Mouse (Mus musculus): ENCODE results near the gene Sdf4. TPM values are rescaled to one million over a fixed set of nuclear protein-coding genes. Genes with fewer than 3 reads are reported as not detected.

The Sdf4 gene
- polyA plus RNA-seq, 1 experiment from 2014 or later, result 127 TPM

- H3K27ac ChIP-seq (ENCODE audit: low read depth, low read length), result peak overlapping the region; percentile 95
- DNase-seq (ENCODE audit: low spot score) (peak; percentile 1), ATAC-seq (no peak; the same call in none of the 2 replicates)
- peak overlapping the region; percentile 99 for H3K4me2 ChIP-seq (ENCODE audit: low read length)
- no peaks in the 10 kb centered on the region for H3K27me3 ChIP-seq (replicated peaks; ENCODE audit: control insufficient read depth, insufficient read depth, low read length)
- peaks cover 25% of the 10 kb centered on the region for H3K4me1 ChIP-seq (ENCODE audit: control insufficient read depth, insufficient read depth, low read length)
- H3K9me3 ChIP-seq (replicated peaks; ENCODE audit: control insufficient read depth, low read length), result no peaks in the 10 kb centered on the region
- 30% methylated on average over 37 of the region's 37 CpGs for WGBS
- peak overlapping the region; percentile 74 for H3K9ac ChIP-seq (ENCODE audit: low read length)
- peaks cover 12% of the 10 kb centered on the region for H3K36me3 ChIP-seq (ENCODE audit: control insufficient read depth, insufficient read depth, low read length)
- H3K4me3 ChIP-seq (ENCODE audit: low read depth, low read length), result peak overlapping the region; percentile 86
Observed at GRCm38 (mm10) chr4:155991908-155992230, 803 bp upstream of the Sdf4 start.

DNA sequence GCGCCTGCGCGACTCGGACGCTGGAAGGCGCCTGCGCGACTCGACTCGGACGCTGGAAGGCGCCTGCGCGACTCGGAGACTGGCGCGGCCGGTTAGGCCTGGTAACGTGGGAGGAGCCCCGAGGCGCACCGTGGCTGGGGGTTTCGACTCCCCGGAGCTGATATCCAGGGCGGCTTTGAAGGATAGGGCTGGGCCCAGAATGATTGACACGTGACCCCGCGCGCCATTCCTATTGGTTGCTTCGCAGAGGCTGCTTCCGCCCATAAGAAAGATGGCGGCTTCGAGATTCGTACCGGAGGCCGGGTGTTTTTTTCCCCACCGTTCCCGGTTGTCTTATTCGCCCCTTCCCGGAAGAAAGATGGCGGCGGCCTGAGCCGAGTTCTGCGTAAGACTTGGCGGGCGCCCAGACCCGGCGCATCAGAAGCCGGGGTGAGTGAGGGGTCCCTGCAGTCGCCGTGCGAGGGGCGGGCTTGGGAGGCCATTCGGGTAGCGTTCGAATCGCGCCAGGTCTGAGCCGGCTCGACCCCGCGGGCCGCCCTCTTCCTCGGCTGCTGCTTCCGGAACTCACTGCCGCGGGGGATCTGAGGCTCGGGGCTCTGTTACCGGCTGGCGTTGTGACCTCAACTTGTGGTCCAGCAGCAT lies 355 bp downstream of the Sdf4 start:
- Histone ChIP-seq H3K36me3 (ENCODE audit: control insufficient read depth, insufficient read depth, low read length) (peaks cover 23% of the 10 kb centered on the region), H3K9me3 (replicated peaks; ENCODE audit: control insufficient read depth, low read length) (no peaks in the 10 kb centered on the region), H3K27ac (ENCODE audit: low read depth, low read length) (peak overlapping the region; percentile 91), H3K4me2 (ENCODE audit: low read length) (peak overlapping the region; percentile 81), H3K4me1 (ENCODE audit: control insufficient read depth, insufficient read depth, low read length) (peaks cover 25% of the 10 kb centered on the region), H3K9ac (ENCODE audit: low read length) (peak overlapping the region; percentile 86), H3K4me3 (ENCODE audit: low read depth, low read length) (peak overlapping the region; percentile 86), H3K27me3 (replicated peaks; ENCODE audit: control insufficient read depth, insufficient read depth, low read length) (no peaks in the 10 kb centered on the region)
- peak; percentile 98 for DNase-seq (ENCODE audit: low spot score)
- ATAC-seq, result peak; percentile 85
- WGBS, result under 1% methylated on average over 70 of the region's 70 CpGs

DNA sequence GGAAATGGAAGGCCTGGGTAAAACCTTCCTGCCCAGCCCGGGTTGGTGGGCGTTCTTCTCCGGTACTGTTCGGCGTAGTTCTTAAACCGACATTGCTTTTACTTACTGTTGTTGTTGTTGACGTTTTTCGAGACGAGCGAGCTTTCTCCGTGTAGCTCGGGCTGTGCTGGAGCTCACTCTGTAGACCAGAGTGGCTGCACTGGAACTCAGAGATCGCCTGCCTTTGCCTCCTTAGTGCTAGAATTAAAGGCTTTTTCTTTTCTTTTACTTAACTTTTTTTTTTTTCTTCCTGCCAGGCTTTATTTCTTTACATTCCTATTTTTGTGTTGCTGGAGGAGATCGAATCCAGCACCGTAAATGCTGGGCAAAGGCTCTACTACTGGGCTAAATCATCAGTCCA lies 934 bp downstream of the Sdf4 start:
- 6% methylated on average over 15 of the region's 15 CpGs for WGBS

DNA sequence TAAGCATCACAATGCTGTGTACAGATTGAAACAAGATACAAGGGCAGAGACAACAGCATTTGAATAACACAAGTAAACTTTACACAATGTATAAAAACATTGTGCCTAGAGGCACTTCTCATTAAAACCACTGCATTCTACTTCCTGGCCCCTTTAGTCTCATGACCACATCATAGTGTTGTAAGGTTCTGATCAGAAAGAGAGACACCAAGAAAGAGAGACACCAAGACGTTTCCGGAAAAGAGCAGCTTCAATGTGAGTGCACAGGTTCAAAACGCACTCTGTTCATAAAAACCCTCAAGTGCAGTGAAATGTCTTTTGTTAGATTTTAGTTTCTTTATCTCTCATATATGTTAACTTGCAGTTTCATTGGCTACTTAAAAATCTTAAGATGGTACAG lies 11.4 kb downstream of the Sdf4 start:
- H3K27me3 ChIP-seq (replicated peaks; ENCODE audit: control insufficient read depth, insufficient read depth, low read length), result no peaks in the 10 kb centered on the region
- H3K4me2 ChIP-seq (ENCODE audit: low read length), result no peak overlapping the region
- H3K4me1 ChIP-seq (ENCODE audit: control insufficient read depth, insufficient read depth, low read length), result no peaks in the 10 kb centered on the region
- H3K36me3 ChIP-seq (ENCODE audit: control insufficient read depth, insufficient read depth, low read length), result peaks cover 90% of the 10 kb centered on the region
- H3K9me3 ChIP-seq (replicated peaks; ENCODE audit: control insufficient read depth, low read length), result no peaks in the 10 kb centered on the region
- no peak overlapping the region for H3K9ac ChIP-seq (ENCODE audit: low read length)
- whole genome bisulfite sequencing, result 92% methylated on average over 3 of the region's 3 CpGs
- ATAC-seq (no peak), DNase-seq (ENCODE audit: low spot score) (no peak)
- H3K4me3 ChIP-seq (ENCODE audit: low read depth, low read length), result no peak overlapping the region
- H3K27ac ChIP-seq (ENCODE audit: low read depth, low read length), result no peak overlapping the region

More for the DNA sequence above, 934 bp downstream of the Sdf4 start:
- Histone ChIP-seq H3K9me3 (replicated peaks; ENCODE audit: control insufficient read depth, low read length) (no peaks in the 10 kb centered on the region), H3K27me3 (replicated peaks; ENCODE audit: control insufficient read depth, insufficient read depth, low read length) (no peaks in the 10 kb centered on the region), H3K36me3 (ENCODE audit: control insufficient read depth, insufficient read depth, low read length) (peaks cover 29% of the 10 kb centered on the region), H3K9ac (ENCODE audit: low read length) (peak overlapping the region; percentile 86), H3K4me1 (ENCODE audit: control insufficient read depth, insufficient read depth, low read length) (peaks cover 25% of the 10 kb centered on the region), H3K27ac (ENCODE audit: low read depth, low read length) (peak overlapping the region; percentile 91), H3K4me3 (ENCODE audit: low read depth, low read length) (peak overlapping the region; percentile 86), H3K4me2 (ENCODE audit: low read length) (peak overlapping the region; percentile 81)
- DNase-seq (ENCODE audit: low spot score) (no peak), ATAC-seq (no peak)

DNA sequence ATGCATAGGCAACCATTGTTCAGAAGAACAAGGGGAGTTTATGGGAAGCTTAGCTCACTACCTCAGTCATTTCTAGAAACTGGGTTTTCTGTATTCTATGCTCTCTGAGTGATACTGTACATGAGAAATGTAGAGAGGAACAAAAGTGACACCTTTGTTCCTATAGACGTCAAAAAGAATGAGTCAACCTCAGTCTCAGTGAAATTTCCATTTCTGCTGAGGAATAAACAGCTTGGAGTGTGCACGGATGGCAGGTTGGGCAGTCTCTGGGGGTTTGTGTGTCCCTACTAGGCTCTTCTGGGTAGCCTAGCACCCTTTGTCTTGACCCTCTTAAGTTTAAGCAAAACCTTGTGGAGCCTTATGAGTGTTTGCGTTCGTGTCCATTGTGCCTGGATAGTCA lies 15.7 kb downstream of the Sdf4 start:
- no peak overlapping the region for H3K4me3 ChIP-seq (ENCODE audit: low read depth, low read length)
- H3K9me3 ChIP-seq (replicated peaks; ENCODE audit: control insufficient read depth, low read length), result no peaks in the 10 kb centered on the region
- no peak for ATAC-seq
- H3K36me3 ChIP-seq (ENCODE audit: control insufficient read depth, insufficient read depth, low read length), result peaks cover 94% of the 10 kb centered on the region
- WGBS, result 95% methylated on average over 4 of the region's 4 CpGs
- no peak for DNase-seq (ENCODE audit: low spot score)
- no peak overlapping the region for H3K9ac ChIP-seq (ENCODE audit: low read length)
- H3K27me3 ChIP-seq (replicated peaks; ENCODE audit: control insufficient read depth, insufficient read depth, low read length), result no peaks in the 10 kb centered on the region
- H3K27ac ChIP-seq (ENCODE audit: low read depth, low read length), result no peak overlapping the region
- H3K4me2 ChIP-seq (ENCODE audit: low read length), result no peak overlapping the region
- no peaks in the 10 kb centered on the region for H3K4me1 ChIP-seq (ENCODE audit: control insufficient read depth, insufficient read depth, low read length)

- Histone ChIP-seq H3K27me3 (replicated peaks; ENCODE audit: control insufficient read depth, insufficient read depth, low read length) (no peaks in the 10 kb centered on the region), H3K4me3 (ENCODE audit: low read depth, low read length) (no peak within 1 kb of the TSS), H3K36me3 (ENCODE audit: control insufficient read depth, insufficient read depth, low read length) (peaks cover 71% of the 10 kb centered on the region), H3K9me3 (replicated peaks; ENCODE audit: control insufficient read depth, low read length) (no peaks in the 10 kb centered on the region), H3K4me1 (ENCODE audit: control insufficient read depth, insufficient read depth, low read length) (no peaks in the 10 kb centered on the region), H3K27ac (ENCODE audit: low read depth, low read length) (no peak within 1 kb of the TSS), H3K9ac (ENCODE audit: low read length) (no peak within 1 kb of the TSS), H3K4me2 (ENCODE audit: low read length) (no peak within 1 kb of the TSS)
- DNase-seq (ENCODE audit: low spot score) (no peak), ATAC-seq (no peak)
- 90% methylated on average over 8 of the region's 8 CpGs for WGBS
Observed at GRCm38 (mm10) chr4:156013637-156014036, 21.0 kb downstream of the Sdf4 start, which contains the start of gene Tnfrsf4. Tnfrsf4 (plus strand) TSS chr4:156013843.

DNA sequence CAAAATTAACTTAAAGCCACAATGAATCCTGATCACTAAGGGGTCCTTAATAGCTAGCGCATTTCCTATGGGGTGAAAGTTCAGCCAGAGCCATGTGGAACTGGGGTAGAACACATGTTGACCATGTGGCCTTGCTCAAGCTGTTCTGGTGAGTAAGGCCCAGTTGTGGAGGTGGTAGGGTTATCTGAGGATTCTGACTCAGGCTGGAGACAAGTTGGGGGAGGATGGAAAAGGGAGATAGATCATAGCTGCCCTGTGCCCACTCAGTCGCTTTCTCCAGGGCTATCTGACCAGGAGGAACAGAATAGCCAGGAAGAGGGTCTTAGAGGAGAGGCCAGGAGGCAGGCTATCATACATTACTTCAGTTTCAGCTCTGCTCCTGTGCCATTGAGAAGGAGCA lies 21.8 kb downstream of the Sdf4 start:
- no peak overlapping the region for H3K4me2 ChIP-seq (ENCODE audit: low read length)
- no peaks in the 10 kb centered on the region for H3K27me3 ChIP-seq (replicated peaks; ENCODE audit: control insufficient read depth, insufficient read depth, low read length)
- no peak for ATAC-seq
- H3K4me3 ChIP-seq (ENCODE audit: low read depth, low read length), result no peak overlapping the region
- no peaks in the 10 kb centered on the region for H3K9me3 ChIP-seq (replicated peaks; ENCODE audit: control insufficient read depth, low read length)
- no peak overlapping the region for H3K27ac ChIP-seq (ENCODE audit: low read depth, low read length)
- WGBS, result 93% methylated on average over 2 of the region's 2 CpGs
- H3K36me3 ChIP-seq (ENCODE audit: control insufficient read depth, insufficient read depth, low read length), result peaks cover 63% of the 10 kb centered on the region
- H3K9ac ChIP-seq (ENCODE audit: low read length), result no peak overlapping the region
- no peak for DNase-seq (ENCODE audit: low spot score)
- H3K4me1 ChIP-seq (ENCODE audit: control insufficient read depth, insufficient read depth, low read length), result no peaks in the 10 kb centered on the region

- no peak overlapping the region for H3K27ac ChIP-seq (ENCODE audit: low read depth, low read length)
- DNase-seq (ENCODE audit: low spot score) (no peak), ATAC-seq (no peak)
- no peak overlapping the region for H3K4me2 ChIP-seq (ENCODE audit: low read length)
- H3K4me1 ChIP-seq (ENCODE audit: control insufficient read depth, insufficient read depth, low read length), result no peaks in the 10 kb centered on the region
- H3K9me3 ChIP-seq (replicated peaks; ENCODE audit: control insufficient read depth, low read length), result no peaks in the 10 kb centered on the region
- 91% methylated on average over 12 of the region's 12 CpGs for WGBS
- no peaks in the 10 kb centered on the region for H3K27me3 ChIP-seq (replicated peaks; ENCODE audit: control insufficient read depth, insufficient read depth, low read length)
- no peak overlapping the region for H3K4me3 ChIP-seq (ENCODE audit: low read depth, low read length)
- no peak overlapping the region for H3K9ac ChIP-seq (ENCODE audit: low read length)
- peaks cover 12% of the 10 kb centered on the region; the same call in 1 of the 2 replicates for H3K36me3 ChIP-seq (ENCODE audit: control insufficient read depth, insufficient read depth, low read length)
Observed at GRCm38 (mm10) chr4:156019771-156020170, 27.1 kb downstream of the Sdf4 start.

- Histone ChIP-seq H3K9ac (ENCODE audit: low read length) (no peak overlapping the region), H3K27ac (ENCODE audit: low read depth, low read length) (no peak overlapping the region), H3K36me3 (ENCODE audit: control insufficient read depth, insufficient read depth, low read length) (peaks cover under 1% of the 10 kb centered on the region; the same call in 1 of the 2 replicates), H3K4me1 (ENCODE audit: control insufficient read depth, insufficient read depth, low read length) (no peaks in the 10 kb centered on the region), H3K27me3 (replicated peaks; ENCODE audit: control insufficient read depth, insufficient read depth, low read length) (no peaks in the 10 kb centered on the region), H3K4me3 (ENCODE audit: low read depth, low read length) (no peak overlapping the region), H3K9me3 (replicated peaks; ENCODE audit: control insufficient read depth, low read length) (no peaks in the 10 kb centered on the region), H3K4me2 (ENCODE audit: low read length) (no peak overlapping the region)
- ATAC-seq (no peak), DNase-seq (ENCODE audit: low spot score) (no peak)
- 84% methylated on average over 3 of the region's 3 CpGs for WGBS
Observed at GRCm38 (mm10) chr4:156021381-156021780, 28.7 kb downstream of the Sdf4 start.

Data from forebrain, embryonic 14.5 days (tissue).